Mouse (Mus musculus) spleen, embryonic (tissue): ENCODE data around the gene Ndufaf3.

ENCODE experiments used
- CTCF ChIA-PET: fragments of 350-600 bp; sonication (Branson Sonifier 250); formaldehyde crosslinking; loops from one replicate; lab custom pipeline; 2022; lab: Charles Lee

The Ndufaf3 gene

DNA sequence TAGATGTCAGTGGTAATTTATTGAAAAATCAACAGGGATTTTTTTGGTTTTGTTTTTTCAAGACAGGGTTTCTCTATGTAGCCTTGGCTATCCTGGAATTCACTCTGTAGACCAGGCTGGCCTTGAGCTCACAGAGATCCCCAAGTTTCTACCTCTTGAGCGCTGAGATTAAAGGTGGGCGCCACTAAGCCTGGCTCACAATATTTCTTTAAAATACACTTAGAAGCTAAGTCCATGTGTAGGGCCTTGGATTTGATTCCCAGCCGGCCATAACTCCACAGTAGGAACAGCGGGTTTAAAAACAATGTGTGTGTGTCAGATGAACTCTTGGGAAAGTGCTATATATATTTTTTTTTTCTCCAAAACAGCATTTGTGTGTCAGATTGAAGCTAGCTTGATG lies 43.9 kb downstream of the Ndufaf3 start:
- CTCF ChIA-PET: no interaction called here

DNA sequence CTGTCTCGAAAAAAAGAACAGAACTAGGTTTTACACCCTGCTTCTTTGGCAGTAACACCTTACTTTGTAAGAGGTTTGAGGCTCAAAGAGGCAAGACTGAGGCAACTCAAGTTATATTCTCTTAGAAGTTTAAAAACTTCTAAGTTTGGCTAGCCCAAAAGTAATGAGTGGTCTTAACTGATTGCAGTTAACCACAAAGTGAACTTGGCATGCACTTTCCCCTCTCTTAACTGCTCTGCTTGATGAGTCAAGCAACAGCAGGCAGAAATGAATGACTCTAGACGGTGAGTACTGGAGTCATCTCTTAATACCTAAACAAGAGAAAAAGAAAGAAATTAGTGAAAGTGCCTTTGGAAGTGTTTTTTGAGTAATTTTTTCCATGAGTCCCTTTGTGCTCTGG lies 45.6 kb downstream of the Ndufaf3 start:
- CTCF ChIA-PET: no interaction called here

DNA sequence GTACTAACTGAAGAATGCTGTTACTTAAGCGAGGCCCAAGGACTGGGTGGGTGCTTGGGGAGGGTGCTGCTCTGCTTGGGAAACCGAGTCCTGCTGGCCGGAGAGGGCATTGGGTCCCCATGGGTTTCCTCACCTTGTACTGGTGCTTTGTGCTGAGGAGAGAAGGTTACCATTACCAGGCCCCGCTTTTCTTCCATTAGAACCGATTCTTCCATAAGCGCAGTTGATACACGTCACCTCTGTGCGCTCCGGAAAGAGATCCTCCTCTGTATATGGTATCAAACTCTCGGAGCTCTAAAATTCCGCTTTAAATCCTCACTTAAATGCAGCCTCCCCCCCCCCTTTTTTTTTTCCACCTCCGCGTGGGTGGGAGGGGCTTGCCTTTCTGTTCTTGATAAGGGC lies 49.3 kb downstream of the Ndufaf3 start:
- CTCF ChIA-PET: interaction anchor here (0.5 to 0.7 kb wide), 3 partner anchors 26 to 71 kb away, joined by 4 to 14 read pairs (median 5); no protein-coding TSS in a partner anchor

DNA sequence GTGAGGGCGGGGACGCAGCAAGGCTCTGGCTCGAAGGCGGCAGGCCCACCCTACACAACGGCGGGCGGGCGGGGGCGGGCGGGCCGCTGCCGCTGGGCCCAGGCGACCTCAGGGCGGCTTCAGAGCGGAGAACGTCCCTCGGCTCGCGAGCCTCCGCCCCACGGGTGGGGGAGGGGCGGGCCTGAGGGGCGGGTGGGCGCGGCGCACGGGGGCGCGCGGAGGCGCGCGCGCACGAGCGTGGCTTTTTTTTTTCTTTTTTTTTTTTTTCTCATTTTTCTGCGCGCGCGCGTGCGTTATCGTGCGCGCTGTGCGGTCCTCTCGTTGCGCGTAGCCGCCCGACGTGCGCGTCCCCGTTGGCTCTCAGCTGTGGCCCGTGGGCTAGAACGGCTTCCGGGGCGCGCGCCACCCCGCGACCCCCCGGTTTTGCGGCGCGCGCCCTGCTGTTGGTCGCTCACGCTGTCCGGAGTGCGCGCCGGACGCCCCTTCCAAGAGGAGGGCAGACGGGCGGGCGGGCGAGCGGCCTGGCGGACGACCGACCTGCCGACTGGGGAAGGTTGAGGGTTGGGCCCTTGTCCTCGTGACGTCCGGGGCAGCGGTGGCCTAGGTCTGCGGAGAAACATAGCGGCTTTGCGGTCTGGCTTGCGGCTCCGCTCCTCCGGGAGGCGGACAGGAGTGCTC lies 49.8 kb downstream of the Ndufaf3 start:
- CTCF ChIA-PET: interaction anchor here (0.5 to 0.7 kb wide), 3 partner anchors 25 to 71 kb away, joined by 4 to 14 read pairs (median 5); no protein-coding TSS in a partner anchor

DNA sequence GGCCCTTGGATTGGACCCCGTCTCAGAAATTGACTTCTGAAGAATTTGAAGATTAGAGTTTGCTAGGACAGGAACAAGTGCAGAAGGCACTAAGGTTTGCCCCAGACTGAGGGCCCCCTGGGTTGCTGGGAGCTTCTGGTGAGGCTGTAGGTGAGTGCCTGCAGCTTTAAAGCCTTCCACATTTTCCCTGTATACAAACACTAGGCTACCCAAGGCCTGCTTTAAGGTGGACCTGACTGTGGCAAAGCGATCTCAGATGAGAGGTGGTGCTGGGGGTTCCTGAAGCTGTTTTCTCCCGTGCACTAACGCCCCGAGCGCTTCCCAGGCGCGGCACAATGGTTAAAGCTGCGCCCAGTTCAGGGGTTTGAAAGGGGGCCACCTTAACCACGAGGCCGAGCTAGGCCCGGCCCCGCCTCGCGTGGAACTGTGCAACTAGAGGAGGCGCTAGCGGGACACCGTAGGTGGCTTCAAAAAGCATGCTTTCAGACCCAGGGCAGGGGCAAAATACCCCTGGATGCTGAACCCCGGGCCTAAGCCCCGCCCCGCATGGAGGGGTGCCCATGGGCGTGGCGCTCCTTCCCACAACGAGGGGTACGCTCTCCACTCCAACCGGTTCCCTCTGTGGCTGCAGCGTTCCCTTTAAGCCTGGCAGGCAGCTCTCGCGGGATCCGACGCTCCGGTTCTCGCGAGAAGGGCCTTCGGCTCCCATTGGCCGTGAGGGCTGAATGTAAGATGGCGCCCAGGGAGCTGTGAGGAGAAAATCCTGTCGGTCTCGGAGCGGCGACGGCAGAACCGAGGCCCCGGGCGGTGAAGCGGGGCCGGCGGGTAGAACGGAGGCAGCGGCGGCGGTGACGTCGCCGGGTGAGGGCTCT lies 50.6 kb downstream of the Ndufaf3 start, which contains the start of gene Qrich1:
TSS of gene Qrich1 (plus strand) at position 427 of the 872 bp plus-strand sequence.
- CTCF ChIA-PET: no interaction called here
